Mouse (Mus musculus) intestine, postnatal 0 days (tissue): ENCODE measurements around the gene Ddx42. TPM values are rescaled to one million over a fixed set of nuclear protein-coding genes. Genes with fewer than 3 reads are reported as not detected.
A peak's percentile ranks its signal among the peaks of the same experiment; 100 is the strongest.

Source experiments
- ATAC-seq: fragments of 200-750 bp; cut with Nextera tagmentation; 2 replicates; pipeline ENCODE4 v1.8.0; 2017; ENCODE audit warnings: mild to moderate bottlenecking, moderate TSS enrichment, moderate library complexity
- H3K27ac ChIP-seq: fragments of 300-500 bp; sonication (generic); 2 replicates; pipeline ENCODE4 v1.5.1; 2014; ENCODE audit warnings: mild to moderate bottlenecking, low read depth, low read length, moderate library complexity
- H3K27me3 ChIP-seq: fragments of 300-500 bp; sonication (generic); replicated peaks from 2 replicates; pipeline ENCODE4 v1.6.1; 2014; ENCODE audit warnings: low read length, mixed read lengths; ENCODE audit not compliant: control insufficient read depth, insufficient read depth
- H3K36me3 ChIP-seq: fragments of 300-500 bp; sonication (generic); 2 replicates; pipeline ENCODE4 v1.6.1; 2014; ENCODE audit warnings: mild to moderate bottlenecking, moderate library complexity; ENCODE audit not compliant: control insufficient read depth, insufficient read depth
- H3K4me1 ChIP-seq: fragments of 300-500 bp; sonication (generic); replicated peaks from 2 replicates; pipeline ENCODE4 v1.6.1; 2014; ENCODE audit warnings: antibody characterized with exemption, low read length, mixed read lengths; ENCODE audit not compliant: control insufficient read depth, insufficient read depth
- H3K4me2 ChIP-seq: fragments of 300-500 bp; sonication (generic); replicated peaks from 2 replicates; pipeline ENCODE4 v1.6.1; 2014; ENCODE audit warnings: low read depth, mild to moderate bottlenecking, moderate library complexity
- H3K4me3 ChIP-seq: fragments of 300-500 bp; sonication (generic); 2 replicates; pipeline ENCODE4 v1.5.1; 2014; ENCODE audit warnings: low read depth, low read length
- H3K9ac ChIP-seq: fragments of 300-500 bp; sonication (generic); 2 replicates; pipeline ENCODE4 v1.6.1; 2014; ENCODE audit warnings: mild to moderate bottlenecking, low read depth, low read length
- H3K9me3 ChIP-seq: fragments of 300-500 bp; sonication (generic); 2 replicates; pipeline ENCODE4 v1.6.1; 2016; ENCODE audit warnings: mixed run types; ENCODE audit not compliant: control insufficient read depth
- CTCF ChIP-seq: sonication (generic); IDR thresholded peaks from 2 replicates; pipeline ENCODE4 v1.5.1; 2016; ENCODE audit warnings: low read depth, mild to moderate bottlenecking, control low read depth, antibody characterized with exemption, moderate library complexity
- WGBS: fragments of 180-500 bp; shearing (Covaris S2); extraction: QIAGEN DNeasy Blood & Tissue Kit; methylation state at CpG from one replicate; pipeline ENCODE4 v1.1.7; 2014; 5-methylcytosine and 5-hydroxymethylcytosine counted together
- polyA plus RNA-seq: library from polyadenylated mRNA; unstranded; fragments of >200 nt; fragmentation: Nextera tagmentation; extraction: Ambion mirVana; gene quantifications from 2 replicates; pipeline ENCODE4 v1.2.1, GENCODE M21; 2015

Gene Ddx42
- polyA plus RNA-seq, 1 experiment from 2014 or later: 28.1 TPM

- Histone ChIP-seq H3K9me3 (no peaks in the 10 kb centered on the region), H3K27ac (no peak overlapping the region; the same call in 1 of the 2 replicates), H3K4me3 (no peak overlapping the region), H3K36me3 (peaks cover 61% of the 10 kb centered on the region), H3K27me3 (no peaks in the 10 kb centered on the region), H3K9ac (no peak overlapping the region), H3K4me1 (no peaks in the 10 kb centered on the region; the same call in 1 of the 2 replicates), H3K4me2 (no peak overlapping the region)
- TF ChIP-seq CTCF: no peak
- 90% methylated on average over 9 of the region's 9 CpGs for WGBS
- ATAC-seq: no peak
These were observed 47.2 kb downstream of the Ddx42 start for GRCm38 (mm10) chr11:106263963-106264362.

GRCm38 (mm10) chr11:106264988-106265387, 48.3 kb downstream of the Ddx42 start:
- H3K4me1 ChIP-seq: no peaks in the 10 kb centered on the region; the same call in none of the 2 replicates
- no peak for ATAC-seq
- H3K9ac ChIP-seq: no peak overlapping the region
- no peak overlapping the region for H3K27ac ChIP-seq
- no peaks in the 10 kb centered on the region for H3K9me3 ChIP-seq
- H3K4me2 ChIP-seq: no peak overlapping the region
- no peaks in the 10 kb centered on the region for H3K27me3 ChIP-seq
- peaks cover 61% of the 10 kb centered on the region for H3K36me3 ChIP-seq
- no peak for TF ChIP-seq CTCF
- no peak overlapping the region for H3K4me3 ChIP-seq
- WGBS: 86% methylated on average over 15 of the region's 15 CpGs

GRCm38 (mm10) chr11:106265570-106265969, 48.8 kb downstream of the Ddx42 start:
- Histone ChIP-seq H3K27ac (no peak overlapping the region), H3K4me2 (no peak overlapping the region), H3K36me3 (peaks cover 61% of the 10 kb centered on the region), H3K9me3 (no peaks in the 10 kb centered on the region), H3K4me3 (no peak overlapping the region), H3K4me1 (no peaks in the 10 kb centered on the region; the same call in none of the 2 replicates), H3K27me3 (no peaks in the 10 kb centered on the region), H3K9ac (no peak overlapping the region)
- TF ChIP-seq CTCF: no peak
- WGBS: 92% methylated on average over 4 of the region's 4 CpGs
- ATAC-seq: no peak

GRCm38 (mm10) chr11:106266431-106266830, 49.7 kb downstream of the Ddx42 start:
- no peaks in the 10 kb centered on the region for H3K9me3 ChIP-seq
- H3K27me3 ChIP-seq: no peaks in the 10 kb centered on the region
- H3K4me1 ChIP-seq: no peaks in the 10 kb centered on the region; the same call in none of the 2 replicates
- no peak overlapping the region for H3K27ac ChIP-seq
- no peak for TF ChIP-seq CTCF
- no peak for ATAC-seq
- H3K9ac ChIP-seq: no peak overlapping the region
- WGBS: 95% methylated on average over 10 of the region's 10 CpGs
- H3K36me3 ChIP-seq: peaks cover 59% of the 10 kb centered on the region
- no peak overlapping the region for H3K4me3 ChIP-seq
- no peak overlapping the region for H3K4me2 ChIP-seq

GRCm38 (mm10) chr11:106267311-106267852, 50.7 kb downstream of the Ddx42 start:
- Histone ChIP-seq H3K4me3 (no peak overlapping the region), H3K27me3 (no peaks in the 10 kb centered on the region), H3K36me3 (peaks cover 50% of the 10 kb centered on the region), H3K4me1 (no peaks in the 10 kb centered on the region; the same call in none of the 2 replicates), H3K9ac (no peak overlapping the region), H3K4me2 (no peak overlapping the region), H3K27ac (0 out of 2 replicates have a peak overlapping the region, but pooled peaks have one; percentile 21), H3K9me3 (no peaks in the 10 kb centered on the region)
- 63% methylated on average over 15 of the region's 15 CpGs for WGBS
- no peak for ATAC-seq
- TF ChIP-seq CTCF: no peak

- Histone ChIP-seq H3K27me3 (no peaks in the 10 kb centered on the region), H3K36me3 (peaks cover 45% of the 10 kb centered on the region), H3K9ac (no peak overlapping the region), H3K4me1 (no peaks in the 10 kb centered on the region; the same call in none of the 2 replicates), H3K9me3 (no peaks in the 10 kb centered on the region), H3K27ac (0 out of 2 replicates have a peak overlapping the region, but pooled peaks have one; percentile 21), H3K4me2 (peak overlapping the region; percentile 35; the same call in 1 of the 2 replicates), H3K4me3 (no peak overlapping the region)
- 76% methylated on average over 5 of the region's 5 CpGs for WGBS
- ATAC-seq: no peak
- no peak for TF ChIP-seq CTCF
These were observed 51.1 kb downstream of the Ddx42 start for GRCm38 (mm10) chr11:106267871-106268270.
